Mouse (Mus musculus) hindbrain, embryonic 12.5 days (tissue): ENCODE measurements around the gene U90926. TPM values are rescaled to one million over a fixed set of nuclear protein-coding genes. Genes with fewer than 3 reads are reported as not detected.

Source experiments
- polyA plus RNA-seq: library from polyadenylated mRNA; unstranded; fragments of >200 nt; fragmentation: Nextera tagmentation; extraction: Ambion mirVana; gene quantifications from 2 replicates; pipeline ENCODE4 v1.2.1, GENCODE M21; 2016

U90926 gene
- polyA plus RNA-seq, 1 experiment from 2014 or later = not detected

Other genes starting within 250 kb of the U90926 start
- not detected in 2 replicates for gene Odaph, start 227.9 kb downstream of the U90926 start, polyA plus RNA-seq
- 2.0 TPM in 2 replicates for gene Cdkl2, start 171.5 kb downstream of the U90926 start, polyA plus RNA-seq
- gene G3bp2, start 131.7 kb downstream of the U90926 start, polyA plus RNA-seq = 334 and 368 TPM in 2 replicates
- gene Uso1, start 77.5 kb downstream of the U90926 start, polyA plus RNA-seq = 55.4 and 55.6 TPM in 2 replicates
- 0.36 and 0.53 TPM in 2 replicates for gene Ppef2, start 40.9 kb upstream of the U90926 start, polyA plus RNA-seq
- 8.2 and 9.5 TPM in 2 replicates for gene Naaa, start 62.8 kb upstream of the U90926 start, polyA plus RNA-seq
- gene Sdad1, start 95.1 kb upstream of the U90926 start, polyA plus RNA-seq = 36.9 and 39.0 TPM in 2 replicates
- gene Cxcl9, start 112.7 kb upstream of the U90926 start, polyA plus RNA-seq = not detected in 2 replicates
- gene Art3, start 116.4 kb upstream of the U90926 start, polyA plus RNA-seq = 4.5 and 5.0 TPM in 2 replicates
- 0.26 and 0.50 TPM in 2 replicates for gene Cxcl10, start 133.5 kb upstream of the U90926 start, polyA plus RNA-seq
- gene Nup54, start 219.8 kb upstream of the U90926 start, polyA plus RNA-seq = 46.2 and 59.8 TPM in 2 replicates